Mouse (Mus musculus) lung, postnatal 36 days (tissue): ENCODE data around the gene Dda1.
A peak's percentile ranks its signal among the peaks of the same experiment; 100 is the strongest.
"Not testable (repeated sequence)": the region's sequence is repeated elsewhere in the genome, so short reads cannot be mapped to it uniquely, and the experiment has no call there.

Experiments used
- DNase-seq: peaks from one replicate; pipeline ENCODE4 v3.0.0; 2022; ENCODE audit warnings: mixed read lengths

Dda1 gene

DNA sequence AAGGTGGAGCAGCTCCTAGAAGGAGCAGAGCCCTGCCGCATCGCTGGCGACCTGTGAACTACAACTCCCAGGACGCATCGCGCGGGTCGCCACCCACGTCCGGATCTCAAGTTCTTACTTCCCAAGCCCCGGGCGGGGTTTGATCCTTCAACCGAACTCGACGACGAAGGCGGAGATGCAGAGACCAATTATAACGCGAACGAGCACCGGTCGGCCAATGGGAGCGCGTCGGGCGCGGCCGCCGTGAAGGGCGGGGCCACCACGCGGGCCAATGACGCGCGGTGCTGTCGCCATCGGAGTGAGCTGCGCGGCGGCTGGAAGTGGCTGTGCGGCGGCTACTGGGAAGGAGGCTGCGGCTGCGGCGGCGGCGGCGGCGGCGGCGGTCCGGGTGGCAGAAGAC, at the start of gene Dda1:
Dda1 (plus strand) TSS at position 284 of the 400 bp plus-strand sequence.
- peak; percentile 99 for DNase-seq

DNA sequence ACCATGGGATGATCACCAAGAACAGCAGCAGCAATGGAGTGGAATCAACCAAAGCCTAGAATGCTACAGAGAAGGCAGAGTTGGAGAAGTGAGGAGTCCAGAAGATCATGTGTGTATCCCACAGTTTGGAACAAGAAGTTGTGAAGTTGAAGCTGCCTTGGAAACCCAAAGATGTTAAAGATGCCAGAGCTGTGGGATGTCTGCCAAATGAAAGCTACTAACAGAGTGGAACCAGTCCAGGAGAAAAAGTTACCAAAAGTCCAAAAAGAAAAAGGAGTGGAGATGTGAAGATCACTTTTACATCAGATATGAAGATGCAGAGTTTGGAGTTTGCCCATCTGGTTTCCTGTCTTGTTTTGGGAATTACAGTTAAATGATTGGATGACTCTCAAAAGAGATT, 46.9 kb upstream of the Dda1 start:
- no peak for DNase-seq

DNA sequence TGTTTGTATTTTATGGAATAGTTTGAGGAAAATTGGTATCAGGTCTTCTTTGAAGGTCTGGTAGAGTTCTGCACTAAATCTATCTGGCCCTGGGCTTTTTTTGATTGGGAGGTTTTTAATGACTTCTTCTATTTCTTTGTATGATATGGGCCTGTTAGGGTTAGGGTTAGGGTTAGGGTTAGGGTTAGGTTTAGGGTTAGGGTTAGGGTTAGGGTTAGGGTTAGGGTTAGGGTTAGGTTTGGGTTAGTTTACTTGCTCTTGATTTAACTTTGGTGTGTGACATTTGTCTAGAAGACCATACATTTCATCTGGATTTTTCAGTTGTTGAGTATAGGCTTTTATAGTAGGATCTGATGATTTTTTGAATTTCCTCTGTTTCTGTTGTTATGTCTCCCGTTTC, 36.1 kb upstream of the Dda1 start:
- DNase-seq, result not testable (repeated sequence)

DNA sequence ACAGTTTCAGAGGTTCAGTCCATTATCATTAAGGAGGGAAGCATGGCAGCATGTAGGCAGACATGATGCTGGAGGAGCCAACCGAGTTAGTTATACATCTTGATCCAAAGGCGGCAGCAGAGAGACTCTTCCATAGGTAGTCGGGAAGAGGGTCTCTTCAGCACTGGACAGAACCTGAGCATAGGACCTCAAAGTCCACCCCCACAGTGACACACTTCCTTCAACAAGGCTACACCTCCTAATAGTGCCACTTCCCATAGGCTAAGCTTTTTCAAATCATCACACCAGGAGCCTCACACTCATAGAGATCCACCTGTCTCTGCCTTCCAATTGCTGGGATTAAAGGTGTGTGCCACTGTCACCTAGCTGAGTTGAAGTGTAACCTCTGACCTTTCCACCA, 32.0 kb upstream of the Dda1 start:
- no peak for DNase-seq

DNA sequence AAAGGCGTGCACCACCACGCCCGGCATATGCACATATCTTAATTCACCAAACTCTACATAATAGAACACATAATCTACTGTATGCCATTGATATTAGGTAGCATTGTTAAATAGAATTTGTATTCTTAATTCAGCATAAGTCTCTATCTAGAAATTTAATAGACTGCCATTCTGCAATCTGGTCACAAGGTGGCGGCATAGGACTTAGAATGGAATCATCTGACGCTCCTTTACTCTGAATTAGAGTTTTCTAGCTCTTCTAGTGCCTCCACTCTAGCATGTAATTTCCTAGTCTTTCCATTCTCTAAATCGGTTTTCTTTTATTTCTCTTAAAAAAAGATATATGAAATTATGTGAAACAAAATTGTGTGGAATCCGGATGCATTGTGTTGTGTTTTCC, 27.6 kb upstream of the Dda1 start:
- DNase-seq, result peak; percentile 69

DNA sequence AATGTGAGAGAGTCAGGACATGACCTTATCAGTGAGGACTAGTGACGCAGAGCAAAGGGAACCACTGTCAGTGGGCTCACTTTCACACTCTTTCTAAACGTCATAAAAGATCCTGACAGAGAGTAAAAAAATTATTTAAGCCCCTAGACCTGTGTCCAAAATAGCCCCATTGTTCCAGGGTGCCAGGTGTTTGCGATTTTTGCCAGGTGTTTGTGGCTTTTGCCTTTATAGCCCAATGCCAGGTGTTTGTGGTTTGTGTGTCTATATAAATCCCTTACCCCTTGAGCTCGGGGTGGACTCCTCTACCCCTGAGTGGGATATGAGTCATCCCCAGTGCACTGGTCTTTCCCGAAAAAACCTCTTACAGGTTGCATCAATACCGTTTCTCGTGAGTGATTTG, 23.9 kb upstream of the Dda1 start:
- DNase-seq, result no peak

DNA sequence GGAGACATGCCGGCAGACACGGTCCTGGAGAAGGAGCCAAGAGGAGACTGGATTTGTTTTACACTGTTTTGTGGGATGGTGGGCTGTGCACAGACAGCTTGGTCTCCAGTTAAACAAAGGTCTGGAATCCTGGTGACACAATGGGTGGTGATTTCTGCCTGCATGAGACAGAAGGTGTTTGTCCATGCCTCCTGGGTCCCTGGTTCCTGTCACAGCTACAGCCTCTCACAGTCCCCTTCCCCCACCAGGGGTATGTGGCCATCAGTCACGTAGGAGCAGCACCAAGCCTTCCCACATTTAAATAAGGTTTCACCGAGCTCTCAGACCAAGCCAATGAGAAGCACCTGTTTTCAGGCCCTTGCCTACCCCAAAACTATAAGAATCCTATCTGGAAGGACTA, 17.7 kb upstream of the Dda1 start:
- DNase-seq, result no peak

DNA sequence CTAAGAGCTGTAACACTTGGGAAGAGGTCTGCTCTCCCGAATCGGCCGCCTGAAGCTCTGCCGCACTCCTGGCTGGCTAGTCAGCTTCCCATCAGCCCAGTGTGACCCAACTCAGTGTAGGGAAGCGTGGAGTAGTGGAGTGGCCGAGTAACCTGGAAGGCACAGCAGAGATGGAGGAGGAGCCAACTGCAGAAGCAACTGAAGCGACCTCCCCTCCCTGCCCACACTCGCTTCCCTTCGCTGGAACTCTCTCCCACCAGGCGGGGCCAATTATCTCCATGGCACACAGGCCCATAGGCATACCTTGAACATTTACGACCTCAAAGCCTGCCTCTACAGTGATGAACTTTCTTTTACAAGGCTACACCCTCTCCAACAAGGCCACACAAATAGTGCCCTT, 17.2 kb upstream of the Dda1 start:
- no peak for DNase-seq

DNA sequence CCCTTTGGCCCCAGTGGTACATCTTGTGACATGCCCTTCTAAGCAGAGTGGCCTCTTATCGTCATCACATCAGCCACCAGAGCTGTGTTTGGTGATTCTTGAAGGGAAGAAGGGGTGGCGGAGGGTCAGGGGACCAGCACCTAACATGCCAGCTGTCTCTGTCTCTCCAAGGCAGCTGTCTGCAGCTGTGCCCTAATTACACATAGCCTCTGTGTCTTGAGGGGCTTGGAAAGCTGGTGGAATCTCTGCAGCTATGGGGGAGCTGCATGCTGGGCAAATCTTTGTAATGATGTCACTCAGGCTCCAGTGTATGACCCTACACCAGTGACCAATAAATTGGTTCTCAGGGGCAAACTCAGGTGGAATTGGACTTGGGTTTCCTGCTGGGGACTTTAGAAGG, 16.3 kb upstream of the Dda1 start:
- DNase-seq, result no peak

DNA sequence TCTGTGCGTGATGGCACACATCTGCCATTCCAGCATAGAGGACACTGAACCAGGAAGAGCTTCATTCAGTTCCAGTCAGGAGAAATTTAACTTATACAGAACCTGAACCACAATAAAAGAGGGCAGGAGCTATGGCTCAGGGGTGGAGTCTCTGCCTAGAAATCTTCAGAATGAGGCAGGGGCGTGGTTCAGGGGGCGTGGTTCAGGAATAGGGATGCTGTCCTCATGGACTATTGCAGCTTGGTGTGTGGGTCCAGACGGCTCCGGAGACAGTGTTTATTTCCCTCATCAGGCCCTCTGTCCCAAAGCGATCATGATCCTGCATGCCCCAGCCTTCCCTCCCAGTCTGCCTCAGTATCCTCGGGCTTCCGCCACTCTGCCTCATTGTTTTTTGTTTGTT, 14.3 kb upstream of the Dda1 start:
- DNase-seq, result no peak

DNA sequence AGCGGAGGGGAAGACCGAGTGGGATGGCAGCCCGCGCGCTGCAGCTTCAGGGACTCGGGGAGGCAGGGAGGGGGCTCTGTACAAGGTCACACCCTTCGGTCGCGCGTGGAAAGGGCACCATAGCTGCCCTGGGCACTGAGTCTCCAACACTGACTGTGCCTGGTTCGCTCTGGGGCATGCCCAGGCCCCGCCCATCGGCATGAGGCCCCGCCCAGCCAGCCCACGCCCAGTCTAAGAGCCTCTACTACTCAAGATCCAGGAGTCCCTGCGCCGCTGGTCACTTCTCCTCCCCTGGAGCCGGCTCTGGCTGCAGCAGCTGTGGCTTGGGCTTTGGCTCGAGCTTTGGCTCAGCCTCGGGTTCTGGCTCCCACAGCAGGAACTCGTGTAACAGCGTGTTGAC, 12.1 kb upstream of the Dda1 start:
- peak; percentile 26 for DNase-seq

DNA sequence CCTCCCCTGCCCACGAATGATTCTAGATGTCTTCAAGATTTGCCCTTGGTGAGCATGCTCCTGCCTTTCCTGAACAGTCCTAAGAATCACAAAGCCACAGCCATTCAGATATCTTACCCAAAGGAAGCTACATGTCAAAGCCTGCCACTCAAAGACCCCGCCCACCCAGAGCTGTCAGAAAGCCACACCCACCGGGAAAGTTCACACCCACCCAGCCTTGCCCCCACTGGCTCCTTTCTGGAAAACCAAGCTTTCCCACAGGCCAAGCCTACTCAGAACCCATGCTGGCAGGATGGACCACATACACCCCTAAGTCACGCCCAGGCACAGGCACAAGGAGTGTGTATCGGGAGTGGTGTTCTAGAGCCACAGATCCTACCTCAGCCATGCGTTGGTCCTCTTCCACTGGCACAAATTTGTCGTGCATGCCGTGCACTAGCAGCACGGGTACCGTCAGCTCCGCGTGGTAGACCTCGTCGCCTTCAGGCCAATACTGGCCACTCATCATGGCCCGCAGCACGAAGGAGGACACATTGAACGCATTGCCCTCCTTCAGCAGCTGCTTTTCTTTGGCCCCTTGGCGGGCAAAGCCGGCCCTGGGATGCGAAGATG, 11.2 kb upstream of the Dda1 start:
- no peak for DNase-seq

DNA sequence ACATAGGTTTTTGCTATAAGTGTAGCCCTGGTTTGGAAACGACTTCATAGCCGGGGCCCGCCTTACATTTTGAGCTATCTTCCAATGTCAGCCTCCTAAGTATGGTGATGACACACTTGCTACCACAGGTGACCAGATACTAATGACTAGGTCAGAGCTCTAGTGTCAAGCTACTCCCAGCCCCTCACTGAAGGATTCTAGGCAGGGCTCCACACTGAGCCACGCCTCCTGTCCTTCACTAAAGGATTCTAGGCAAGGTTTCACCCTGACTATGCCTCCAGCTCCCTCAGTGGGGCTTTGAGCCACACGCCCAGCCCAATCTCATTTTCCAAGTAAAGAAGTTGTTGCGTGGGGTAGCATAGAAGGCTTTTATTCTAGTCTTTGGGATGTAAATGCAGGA, 8.3 kb upstream of the Dda1 start:
- no peak for DNase-seq

DNA sequence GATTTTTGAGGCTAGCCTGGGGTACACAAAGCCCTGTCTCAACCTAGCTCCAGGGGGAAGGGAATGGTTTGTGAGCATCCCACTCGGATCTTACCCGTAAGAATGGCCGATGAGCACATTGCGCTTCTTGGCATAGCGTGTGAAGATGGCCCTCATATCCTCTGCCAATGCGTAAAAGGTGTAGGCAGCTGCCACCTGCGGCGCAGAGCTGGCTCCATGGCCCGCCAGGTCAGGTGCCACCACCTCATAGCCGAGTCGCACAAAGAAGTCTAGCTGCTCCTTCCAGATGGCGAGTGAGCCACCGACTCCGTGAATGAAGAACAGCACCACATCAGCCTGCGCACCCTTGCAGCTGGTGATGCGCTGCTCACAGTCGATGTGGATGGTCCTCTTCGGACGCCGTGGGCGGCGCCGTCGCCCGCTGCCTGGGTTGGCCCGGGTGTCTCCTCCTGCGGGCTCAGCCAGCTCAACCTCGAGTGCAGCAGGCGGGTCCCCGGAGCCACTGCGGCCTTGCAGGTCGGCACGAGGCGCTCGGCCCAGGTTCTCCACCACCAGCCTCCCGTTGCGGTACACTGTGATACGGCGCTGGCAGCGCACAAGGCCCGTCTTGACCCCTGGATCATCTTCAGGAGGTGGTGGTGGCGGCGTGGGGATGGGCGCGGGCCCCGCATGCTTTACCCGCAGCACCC, 7.7 kb upstream of the Dda1 start:
- no peak for DNase-seq

DNA sequence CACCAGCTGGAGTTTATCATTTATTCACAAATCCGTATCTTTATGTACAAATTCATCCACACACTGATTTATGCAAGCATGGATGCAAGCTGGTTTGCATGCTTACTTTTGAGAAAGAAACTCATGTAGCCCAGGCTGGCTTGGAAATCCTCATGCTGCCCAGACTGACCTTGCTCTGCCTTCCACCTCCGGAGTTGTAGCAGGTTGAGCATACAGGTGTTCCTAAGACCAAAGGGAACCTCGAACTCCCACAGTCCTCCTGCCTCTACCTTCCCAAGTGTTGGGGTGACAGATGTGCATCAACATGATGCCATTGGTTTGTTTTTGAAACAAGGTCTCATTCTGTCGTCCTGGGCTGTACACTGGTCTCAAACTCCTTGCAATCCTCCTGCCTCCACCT, 6.8 kb upstream of the Dda1 start:
- no peak for DNase-seq

DNA sequence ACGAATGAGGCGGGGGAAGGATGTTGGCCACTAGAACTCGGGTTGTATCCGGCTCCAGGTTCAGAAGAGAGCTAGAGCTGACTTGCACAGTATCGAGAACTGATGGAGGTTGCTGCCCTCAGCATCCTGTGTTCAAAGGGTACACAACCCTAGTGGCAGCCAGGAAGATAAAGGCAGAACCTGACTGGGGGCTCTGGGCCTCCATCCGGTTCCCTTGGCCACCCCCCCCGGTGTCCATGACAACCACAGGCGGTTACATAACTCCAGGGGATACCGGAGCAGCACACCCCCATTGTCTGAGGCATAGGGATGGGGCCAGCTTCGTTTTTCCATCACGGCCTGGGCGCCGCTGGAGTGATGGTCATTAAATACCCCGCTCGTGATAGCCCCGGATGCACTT, 6.2 kb upstream of the Dda1 start:
- DNase-seq, result peak; percentile 61

DNA sequence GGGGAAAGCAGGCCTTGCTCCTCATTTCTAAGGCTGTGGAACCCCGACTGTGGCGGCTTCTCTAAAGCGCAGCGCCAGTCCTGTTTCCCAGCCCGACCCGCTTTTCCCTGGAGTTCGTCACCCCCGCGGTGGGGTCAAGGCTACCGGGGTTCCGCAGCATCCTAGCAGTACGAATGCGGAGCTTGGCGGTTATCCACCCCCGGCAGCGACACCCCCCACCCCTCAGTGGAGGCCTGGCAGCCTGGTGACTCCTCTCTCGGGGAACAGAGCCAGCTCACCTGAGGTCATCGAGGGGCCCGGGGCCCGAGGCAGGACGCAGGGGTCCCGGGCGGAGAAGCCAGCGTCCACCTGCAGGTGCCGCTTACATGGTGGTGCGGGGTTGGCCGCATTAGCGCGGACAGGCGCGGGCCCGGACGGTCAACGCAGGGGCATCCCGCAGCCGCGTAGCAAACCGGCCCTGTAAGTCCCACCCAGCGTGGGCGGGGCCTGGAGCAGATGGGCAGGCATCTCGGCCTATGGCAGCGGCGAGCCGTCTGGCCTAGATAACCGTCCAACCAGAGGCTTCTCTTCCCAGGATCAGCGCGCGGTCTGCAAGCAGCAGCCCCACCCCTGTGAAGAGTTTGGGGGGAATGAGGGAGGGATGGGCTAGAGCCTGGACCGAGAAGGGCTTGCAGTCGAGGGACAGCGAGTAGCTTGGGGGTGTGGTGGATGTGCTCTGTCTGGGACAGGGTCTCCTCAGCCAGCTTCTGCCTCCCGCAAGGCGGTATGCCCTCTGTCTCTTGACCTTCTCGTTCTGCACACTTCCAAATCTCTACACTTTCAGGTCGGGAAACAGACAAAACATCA, 5.6 kb upstream of the Dda1 start, which contains the start of gene Abhd8:
Abhd8 (minus strand) TSS at position 468 of the 846 bp plus-strand sequence.
- DNase-seq, result peak; percentile 98

DNA sequence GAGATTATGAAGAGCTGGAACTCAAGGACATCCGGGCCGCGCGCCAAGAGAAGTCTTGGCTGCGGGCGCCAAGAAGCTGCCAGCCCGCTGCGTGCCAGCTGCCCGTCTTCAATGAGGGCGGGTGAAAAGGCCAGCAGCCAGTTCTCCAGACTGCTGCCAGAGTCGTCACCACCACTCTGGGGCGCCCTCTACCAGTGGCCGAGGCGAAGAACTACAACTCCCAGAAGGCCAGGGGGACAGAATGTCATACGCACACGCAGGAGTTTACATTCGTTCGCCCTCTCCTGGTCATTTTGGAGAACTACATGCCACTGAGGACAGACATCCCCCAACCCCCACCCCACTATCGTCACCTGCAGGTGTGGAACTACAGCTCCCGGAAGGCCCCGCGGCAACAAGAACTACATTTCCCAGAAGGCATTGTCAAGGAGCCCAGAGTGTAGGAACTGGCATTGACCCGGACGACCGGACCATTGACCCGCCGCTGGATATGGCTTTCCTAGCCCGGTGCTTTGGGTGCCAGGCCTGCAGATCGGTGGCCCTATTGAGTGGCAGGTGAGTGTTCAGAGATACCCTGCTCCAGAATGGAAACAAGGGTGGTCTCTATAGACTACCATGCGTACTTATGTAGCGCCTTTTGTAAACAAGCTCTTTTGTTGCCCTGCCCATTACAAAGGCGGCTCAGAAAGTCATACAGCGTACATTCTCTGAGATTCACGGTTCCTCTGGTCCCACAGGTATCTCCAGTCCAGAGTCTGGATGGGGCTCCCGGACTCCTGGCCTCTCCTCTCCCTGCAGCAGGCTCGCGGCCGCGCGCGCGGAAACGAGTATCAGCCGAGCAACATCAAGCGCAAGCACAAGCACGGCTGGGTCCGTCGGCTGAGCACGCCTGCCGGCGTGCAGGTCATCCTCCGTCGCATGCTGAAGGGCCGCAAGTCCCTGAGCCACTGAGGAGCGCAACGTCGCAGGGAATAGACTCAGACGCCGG, 4.2 kb upstream of the Dda1 start, which contains the start of gene Mrpl34:
Mrpl34 (plus strand) TSS at position 447 of the 988 bp plus-strand sequence.
- peak; percentile 100 for DNase-seq

DNA sequence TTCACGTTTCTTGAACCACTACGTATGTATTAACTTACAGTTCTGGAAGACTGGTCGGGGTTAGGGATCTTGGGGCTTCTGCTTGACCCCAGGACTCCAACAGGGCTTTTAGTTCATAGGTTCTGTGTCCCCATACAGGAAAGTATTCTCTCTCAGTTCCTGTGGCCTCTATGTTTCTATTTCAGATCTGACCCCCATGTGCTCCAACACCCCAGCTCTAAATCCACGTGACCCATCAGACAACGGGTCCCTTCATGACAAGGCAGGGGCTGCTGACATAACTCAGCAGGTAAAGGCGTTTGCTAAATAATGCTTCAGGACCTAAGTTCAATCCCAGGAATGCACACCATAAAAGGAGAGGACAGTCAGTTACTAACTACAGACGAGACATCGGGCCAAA, 3.3 kb upstream of the Dda1 start:
- no peak for DNase-seq

DNA sequence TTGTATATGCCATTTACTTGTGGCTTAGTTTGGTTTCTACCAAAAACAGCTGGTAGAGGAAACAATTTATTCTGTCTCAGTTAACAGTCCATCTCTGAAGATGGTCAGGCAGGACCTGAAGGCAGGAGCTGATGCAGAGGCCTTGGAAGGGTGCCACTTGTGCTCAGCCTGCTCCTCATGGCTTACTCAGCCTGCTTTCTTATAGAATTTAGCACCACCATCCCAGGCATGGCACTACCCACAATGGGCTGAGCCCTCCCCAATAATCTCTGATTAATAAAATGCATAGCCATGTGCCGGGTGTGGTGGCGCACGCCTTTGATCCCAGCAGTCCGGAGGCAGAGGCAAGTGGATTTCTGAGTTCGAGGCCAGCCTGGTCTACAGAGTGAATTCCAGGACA, 2.8 kb upstream of the Dda1 start:
- DNase-seq, result no peak

DNA sequence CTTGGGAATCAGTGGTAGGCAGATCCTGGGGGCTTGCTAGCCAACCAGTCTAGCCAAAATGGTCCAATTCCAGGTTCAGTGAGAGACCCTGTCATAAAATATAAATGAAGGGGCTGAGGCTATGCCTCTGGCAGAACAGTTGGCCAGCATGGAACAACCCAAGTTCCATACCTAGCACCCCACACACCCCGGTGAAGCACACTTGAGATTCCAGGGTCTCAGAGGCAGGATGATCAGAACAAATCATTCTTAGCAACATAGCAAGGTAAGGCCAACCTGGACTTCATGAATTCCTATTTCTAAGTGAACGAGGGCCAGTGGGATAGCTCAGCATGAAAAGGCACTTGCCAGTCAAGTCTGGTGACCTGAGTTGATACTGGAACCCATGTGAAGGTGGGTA, 1.8 kb upstream of the Dda1 start:
- DNase-seq, result no peak

DNA sequence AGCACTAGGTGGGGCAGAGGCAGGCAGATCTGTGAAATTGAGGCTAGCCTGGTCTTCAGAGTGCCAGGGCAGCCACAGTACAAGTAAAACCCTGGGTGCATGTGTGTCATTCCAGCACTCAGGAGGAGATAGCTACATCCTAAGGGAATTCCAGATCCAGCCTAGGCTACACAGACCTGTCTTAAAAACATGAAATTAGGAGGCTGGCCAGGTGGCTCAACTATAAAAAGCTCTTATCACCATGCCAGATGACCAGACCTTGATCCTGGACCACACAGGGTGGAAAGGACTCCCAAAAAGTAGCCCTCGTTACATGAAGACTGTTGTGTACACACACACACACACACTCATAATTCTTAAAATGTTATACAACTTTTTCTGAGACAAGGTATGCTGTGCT, 998 bp upstream of the Dda1 start:
- DNase-seq, result no peak

DNA sequence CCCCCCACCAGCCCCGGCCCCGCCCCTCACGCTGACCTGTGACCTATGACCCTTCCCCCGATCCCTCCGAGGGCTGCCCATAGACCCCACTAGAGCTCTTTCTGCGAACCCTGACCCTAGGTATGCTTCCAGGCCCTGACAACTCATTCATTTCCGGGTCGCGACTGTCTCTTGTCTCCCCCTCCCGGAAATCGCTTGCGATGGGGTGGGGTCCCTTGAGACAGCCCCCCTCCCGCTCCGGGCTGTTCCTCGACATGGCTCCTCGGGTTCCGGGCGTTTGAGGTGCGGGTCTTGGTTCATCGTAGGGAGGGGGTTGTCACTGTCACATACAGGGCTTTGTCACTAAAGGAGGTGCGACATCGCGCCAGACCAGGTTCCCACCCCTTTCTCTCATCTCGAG, 412 bp downstream of the Dda1 start:
- peak; percentile 58 for DNase-seq
